Mouse (Mus musculus) small intestine, adult 2 months (tissue): ENCODE results near the gene Dclk1. TPM values are rescaled to one million over a fixed set of nuclear protein-coding genes. Genes with fewer than 3 reads are reported as not detected.

Source experiments
- H3K27ac ChIP-seq: fragments of 200-500 bp; 2 replicates; pipeline ENCODE4 v1.5.1; 2012; ENCODE audit warnings: low read depth, low read length, control low read depth, inconsistent platforms; ENCODE audit not compliant: insufficient read depth
- H3K27me3 ChIP-seq: fragments of 200-500 bp; 2 replicates; pipeline ENCODE4 v1.6.1; 2012; ENCODE audit warnings: mild to moderate bottlenecking, moderate library complexity, low read length, inconsistent platforms; ENCODE audit not compliant: control insufficient read depth, insufficient read depth
- H3K36me3 ChIP-seq: fragments of 200-500 bp; 2 replicates; pipeline ENCODE4 v1.6.1; 2012; ENCODE audit warnings: mild to moderate bottlenecking, low read length, control low read depth, inconsistent platforms; ENCODE audit not compliant: control insufficient read depth, insufficient read depth
- H3K4me1 ChIP-seq: fragments of 200-500 bp; 2 replicates; pipeline ENCODE4 v1.6.1; 2012; ENCODE audit warnings: low read length, inconsistent platforms, mixed read lengths; ENCODE audit not compliant: control insufficient read depth, insufficient read depth, insufficient read length
- H3K4me3 ChIP-seq: fragments of 200-500 bp; 2 replicates; pipeline ENCODE4 v1.5.1; 2012; ENCODE audit warnings: low read depth, mild to moderate bottlenecking, control low read depth, inconsistent platforms, low read length, moderate library complexity
- CTCF ChIP-seq: fragments of 200-500 bp; IDR thresholded peaks from 2 replicates; pipeline ENCODE4 v1.5.1; 2012; ENCODE audit warnings: low read depth, mild to moderate bottlenecking, control low read depth, inconsistent platforms, low read length, moderate library complexity, mixed read lengths; ENCODE audit not compliant: insufficient replicate concordance, insufficient read length; ENCODE audit errors: extremely low read depth
- POLR2A ChIP-seq: fragments of 200-500 bp; IDR thresholded peaks from 2 replicates; pipeline ENCODE4 v1.6.1; 2012; ENCODE audit warnings: low read depth, mild to moderate bottlenecking, control low read depth, inconsistent platforms, low read length, moderate library complexity
- WGBS: fragments of 180-500 bp; shearing (Covaris S2); methylation state at CpG from one replicate; pipeline ENCODE4 v1.1.7; 2018; 5-methylcytosine and 5-hydroxymethylcytosine counted together
- polyA plus RNA-seq: library from polyadenylated mRNA; depleted of rRNA; stranded (reverse); fragments of >200 nt; gene quantifications from 2 replicates; pipeline ENCODE4 v1.2.3, GENCODE M21; 2012

Gene Dclk1
- polyA plus RNA-seq, 1 experiment, result 3.2 TPM

- H3K27ac ChIP-seq, result no peak overlapping the region
- no peak overlapping the region for H3K4me3 ChIP-seq
- TF ChIP-seq CTCF (no peak), POLR2A (no peak)
- no peaks in the 10 kb centered on the region for H3K4me1 ChIP-seq
- no peaks in the 10 kb centered on the region for H3K36me3 ChIP-seq
- WGBS, result 72% methylated on average over 6 of the region's 6 CpGs
- no peaks in the 10 kb centered on the region for H3K27me3 ChIP-seq
Measured at GRCm38 (mm10) chr3:55207665-55208064, 34.5 kb upstream of the Dclk1 start.

GRCm38 (mm10) chr3:55212254-55212653 lies 29.9 kb upstream of the Dclk1 start:
- no peak overlapping the region for H3K27ac ChIP-seq
- WGBS, result 10% methylated on average over 2 of the region's 2 CpGs
- H3K27me3 ChIP-seq, result no peaks in the 10 kb centered on the region
- TF ChIP-seq POLR2A (no peak), CTCF (no peak)
- no peaks in the 10 kb centered on the region for H3K4me1 ChIP-seq
- no peak overlapping the region for H3K4me3 ChIP-seq
- no peaks in the 10 kb centered on the region for H3K36me3 ChIP-seq

GRCm38 (mm10) chr3:55213785-55214184 lies 28.4 kb upstream of the Dclk1 start:
- 56% methylated on average over 4 of the region's 4 CpGs for WGBS

GRCm38 (mm10) chr3:55214413-55214812 lies 27.8 kb upstream of the Dclk1 start:
- TF ChIP-seq CTCF (no peak), POLR2A (no peak)
- Histone ChIP-seq H3K27me3 (no peaks in the 10 kb centered on the region), H3K4me3 (no peak overlapping the region), H3K27ac (no peak overlapping the region), H3K4me1 (no peaks in the 10 kb centered on the region), H3K36me3 (no peaks in the 10 kb centered on the region)
- 54% methylated on average over 6 of the region's 6 CpGs for WGBS

More at GRCm38 (mm10) chr3:55213785-55214184, 28.4 kb upstream of the Dclk1 start:
- no peaks in the 10 kb centered on the region for H3K4me1 ChIP-seq
- no peak overlapping the region for H3K27ac ChIP-seq
- H3K4me3 ChIP-seq, result no peak overlapping the region
- H3K27me3 ChIP-seq, result no peaks in the 10 kb centered on the region
- H3K36me3 ChIP-seq, result no peaks in the 10 kb centered on the region
- TF ChIP-seq CTCF (no peak), POLR2A (no peak)

GRCm38 (mm10) chr3:55222502-55222901 lies 19.7 kb upstream of the Dclk1 start:
- no peaks in the 10 kb centered on the region for H3K27me3 ChIP-seq
- WGBS, result 94% methylated on average over 2 of the region's 2 CpGs
- no peak overlapping the region for H3K4me3 ChIP-seq
- no peak overlapping the region for H3K27ac ChIP-seq
- H3K4me1 ChIP-seq, result no peaks in the 10 kb centered on the region; the same call in 1 of the 2 replicates
- H3K36me3 ChIP-seq, result no peaks in the 10 kb centered on the region
- TF ChIP-seq POLR2A, result no peak
- TF ChIP-seq CTCF, result peak; percentile 32; the same call in 1 of the 2 replicates

GRCm38 (mm10) chr3:55223862-55224261 lies 18.3 kb upstream of the Dclk1 start:
- TF ChIP-seq CTCF (no peak), POLR2A (no peak)
- no peaks in the 10 kb centered on the region for H3K36me3 ChIP-seq
- WGBS, result 80% methylated on average over 3 of the region's 3 CpGs

GRCm38 (mm10) chr3:55226501-55227213 lies 15.5 kb upstream of the Dclk1 start:
- H3K27me3 ChIP-seq, result no peaks in the 10 kb centered on the region
- H3K27ac ChIP-seq, result no peak overlapping the region
- no peaks in the 10 kb centered on the region; the same call in 1 of the 2 replicates for H3K4me1 ChIP-seq
- TF ChIP-seq CTCF, result no peak
- TF ChIP-seq POLR2A, result no peak
- WGBS, result 26% methylated on average over 18 of the region's 18 CpGs
- no peaks in the 10 kb centered on the region for H3K36me3 ChIP-seq
- no peak overlapping the region for H3K4me3 ChIP-seq

More at GRCm38 (mm10) chr3:55223862-55224261, 18.3 kb upstream of the Dclk1 start:
- Histone ChIP-seq H3K4me1 (no peaks in the 10 kb centered on the region; the same call in 1 of the 2 replicates), H3K27me3 (no peaks in the 10 kb centered on the region), H3K27ac (no peak overlapping the region), H3K4me3 (no peak overlapping the region)
